Mouse (Mus musculus): ENCODE results near the gene Mkrn2os.

The Mkrn2os gene

GRCm38 (mm10) chr6:115583430-115584125 is 8.8 kb downstream of the Mkrn2os start:
- in situ Hi-C loops (cut with MboI; ENCODE audit: unreplicated experiment in 2 of 2), result no loop called here

GRCm38 (mm10) chr6:115582328-115583115 is 9.9 kb downstream of the Mkrn2os start:
- in situ Hi-C loops (cut with MboI; ENCODE audit: unreplicated experiment in 2 of 2), result no loop called here

GRCm38 (mm10) chr6:115580810-115581209 is 11.6 kb downstream of the Mkrn2os start:
- in situ Hi-C loops (cut with MboI; ENCODE audit: unreplicated experiment in 2 of 2), result no loop called here

GRCm38 (mm10) chr6:115577941-115578340 is 14.4 kb downstream of the Mkrn2os start:
- in situ Hi-C loops (cut with MboI; ENCODE audit: unreplicated experiment in 2 of 2), result no loop called here

GRCm38 (mm10) chr6:115577407-115577806 is 15.0 kb downstream of the Mkrn2os start:
- in situ Hi-C loops (cut with MboI; ENCODE audit: unreplicated experiment in 2 of 2), result no loop called here

GRCm38 (mm10) chr6:115574171-115574570 is 18.2 kb downstream of the Mkrn2os start:
- in situ Hi-C loops (cut with MboI; ENCODE audit: unreplicated experiment in 2 of 2), result loop anchor here in 1 of 2 experiments (25.0 kb wide), 1 partner anchor 1038 kb away; no protein-coding TSS in a partner anchor

- in situ Hi-C loops (cut with MboI; ENCODE audit: unreplicated experiment in 2 of 2), result loop anchor here in 1 of 2 experiments (25.0 kb wide), 1 partner anchor 1047 kb away; no protein-coding TSS in a partner anchor
Measured at GRCm38 (mm10) chr6:115565479-115566045, 26.8 kb downstream of the Mkrn2os start.

- in situ Hi-C loops (cut with MboI; ENCODE audit: unreplicated experiment in 2 of 2), result loop anchor here in 1 of 2 experiments (25.0 kb wide), 1 partner anchor 1052 kb away; no protein-coding TSS in a partner anchor
Measured at GRCm38 (mm10) chr6:115559651-115560632, 32.4 kb downstream of the Mkrn2os start.

GRCm38 (mm10) chr6:115558176-115558575 is 34.2 kb downstream of the Mkrn2os start:
- in situ Hi-C loops (cut with MboI; ENCODE audit: unreplicated experiment in 2 of 2), result loop anchor here in 1 of 2 experiments (25.0 kb wide), 1 partner anchor 1054 kb away; no protein-coding TSS in a partner anchor

- in situ Hi-C loops (cut with MboI; ENCODE audit: unreplicated experiment in 2 of 2), result loop anchor here in 1 of 2 experiments (25.0 kb wide), 1 partner anchor 1057 kb away; no protein-coding TSS in a partner anchor
Measured at GRCm38 (mm10) chr6:115555485-115555884, 36.9 kb downstream of the Mkrn2os start.

- in situ Hi-C loops (cut with MboI; ENCODE audit: unreplicated experiment in 2 of 2), result loop anchor here (5.0 to 25.0 kb wide), 6 partner anchors 59 to 1459 kb away; partner anchors contain the start of genes Tamm41 (in 2 of the 2), Mkrn2 (in 1 of the 2) and Rpl32 (in 1 of the 2)
Measured at GRCm38 (mm10) chr6:115546276-115546675, 46.1 kb downstream of the Mkrn2os start.

- in situ Hi-C loops (cut with MboI; ENCODE audit: unreplicated experiment in 2 of 2), result loop anchor here (10.0 to 25.0 kb wide), 5 partner anchors 60 to 1457 kb away; partner anchors contain the start of genes Tamm41 (in 2 of the 2), Mkrn2 (in 1 of the 2) and Rpl32 (in 1 of the 2)
Measured at GRCm38 (mm10) chr6:115544442-115544970, 47.9 kb downstream of the Mkrn2os start, which contains the start of gene Tsen2. Gene Tsen2, plus strand, starts transcription at chr6:115544664.

GRCm38 (mm10) chr6:115542341-115542740 is 50.0 kb downstream of the Mkrn2os start:
- in situ Hi-C loops (cut with MboI; ENCODE audit: unreplicated experiment in 2 of 2), result loop anchor here (10.0 to 25.0 kb wide), 5 partner anchors 62 to 1455 kb away; partner anchors contain the start of genes Tamm41 (in 2 of the 2), Mkrn2 (in 1 of the 2) and Rpl32 (in 1 of the 2)

- in situ Hi-C loops (cut with MboI; ENCODE audit: unreplicated experiment in 2 of 2), result loop anchor here (10.0 to 25.0 kb wide), 5 partner anchors 63 to 1454 kb away; partner anchors contain the start of genes Tamm41 (in 2 of the 2), Mkrn2 (in 1 of the 2) and Rpl32 (in 1 of the 2)
Measured at GRCm38 (mm10) chr6:115541676-115542275, 50.6 kb downstream of the Mkrn2os start.

- in situ Hi-C loops (cut with MboI; ENCODE audit: unreplicated experiment in 2 of 2), result loop anchor here (5.0 to 25.0 kb wide), 6 partner anchors 307 to 1452 kb away; partner anchors contain the start of genes Tamm41 (in 2 of the 2) and Gm17482 (in 1 of the 2)
Measured at GRCm38 (mm10) chr6:115538645-115539429, 53.5 kb downstream of the Mkrn2os start.

GRCm38 (mm10) chr6:115536169-115536568 is 56.2 kb downstream of the Mkrn2os start:
- in situ Hi-C loops (cut with MboI; ENCODE audit: unreplicated experiment in 2 of 2), result loop anchor here (5.0 to 25.0 kb wide), 6 partner anchors 304 to 1449 kb away; partner anchors contain the start of genes Tamm41 (in 2 of the 2) and Gm17482 (in 1 of the 2)

- in situ Hi-C loops (cut with MboI; ENCODE audit: unreplicated experiment in 2 of 2), result loop anchor here (5.0 to 25.0 kb wide), 6 partner anchors 302 to 1447 kb away; partner anchors contain the start of genes Tamm41 (in 2 of the 2) and Gm17482 (in 1 of the 2)
Measured at GRCm38 (mm10) chr6:115534617-115535016, 57.8 kb downstream of the Mkrn2os start.
